Mouse (Mus musculus): ENCODE data around the gene Gm4969. TPM values are rescaled to one million over a fixed set of nuclear protein-coding genes. Genes with fewer than 3 reads are reported as not detected.

Gm4969 gene
- polyA plus RNA-seq, 1 experiment, result not detected

DNA sequence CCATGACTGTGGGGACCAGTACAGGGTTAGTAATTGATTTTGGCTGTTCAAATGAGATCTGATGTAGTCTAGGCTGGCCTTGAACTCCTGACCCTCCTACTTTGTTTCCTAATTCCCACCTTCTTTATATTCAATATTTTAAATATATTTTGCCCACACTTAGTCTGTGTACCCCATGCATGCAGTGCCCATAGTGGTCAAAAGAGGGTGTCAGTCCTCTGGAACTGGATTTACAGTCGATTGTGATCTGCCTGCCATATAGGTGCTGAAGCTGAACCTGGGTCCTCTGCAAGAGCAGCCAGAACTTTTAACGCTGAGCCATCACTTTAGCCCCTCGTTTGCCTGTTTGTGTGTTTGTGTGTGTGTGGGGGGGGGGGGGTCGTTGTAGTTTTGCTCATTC lies 12.5 kb upstream of the Gm4969 start:
- no peak overlapping the region for H3K4me3 ChIP-seq (ENCODE audit: insufficient read depth, poor library complexity, severe bottlenecking)
- TF ChIP-seq CEBPB (IDR thresholded peaks at IDR 0.05; ENCODE audit: low read depth) (no peak), CTCF (IDR thresholded peaks at IDR 0.05; ENCODE audit: control insufficient read depth, insufficient read depth, insufficient read length) (no peak)
- H3K79me2 ChIP-seq (ENCODE audit: control insufficient read depth, insufficient read depth), result peaks cover 17% of the 10 kb centered on the region
- no peaks in the 10 kb centered on the region for H3K36me3 ChIP-seq (ENCODE audit: control insufficient read depth, insufficient read depth)
- H3K27me3 ChIP-seq (ENCODE audit: control insufficient read depth, insufficient read depth, insufficient read length), result no peaks in the 10 kb centered on the region
- peaks cover 5% of the 10 kb centered on the region for H3K79me3 ChIP-seq (ENCODE audit: low read depth)
- no peak overlapping the region for H3ac ChIP-seq (ENCODE audit: control insufficient read depth, insufficient read length, low read depth)

DNA sequence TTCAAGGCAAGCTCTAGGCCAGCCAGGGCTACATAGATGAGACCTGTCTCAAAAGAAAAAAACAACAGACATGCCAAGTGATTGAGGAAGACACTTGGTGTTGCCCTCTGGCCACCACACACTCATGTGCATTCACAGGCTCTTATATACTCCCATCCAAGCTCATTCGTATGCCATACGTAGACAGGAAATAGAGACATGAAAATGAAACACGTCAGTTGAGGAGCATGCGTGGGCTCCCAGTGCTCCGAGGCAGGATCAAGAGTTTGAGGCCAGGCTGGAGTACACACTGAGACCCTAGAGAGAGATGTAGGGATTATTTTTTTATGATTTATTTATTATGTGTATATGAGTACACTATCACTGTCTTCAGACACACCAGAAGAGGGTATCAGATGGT lies 11.2 kb upstream of the Gm4969 start:
- Histone ChIP-seq H3K27me3 (ENCODE audit: control insufficient read depth, insufficient read depth, insufficient read length) (no peaks in the 10 kb centered on the region), H3K4me3 (ENCODE audit: insufficient read depth, poor library complexity, severe bottlenecking) (no peak overlapping the region), H3K36me3 (ENCODE audit: control insufficient read depth, insufficient read depth) (no peaks in the 10 kb centered on the region), H3K79me2 (ENCODE audit: control insufficient read depth, insufficient read depth) (peaks cover 17% of the 10 kb centered on the region), H3ac (ENCODE audit: control insufficient read depth, insufficient read length, low read depth) (no peak overlapping the region), H3K79me3 (ENCODE audit: low read depth) (peaks cover 5% of the 10 kb centered on the region)
- TF ChIP-seq MYOD1 (IDR thresholded peaks at IDR 0.05; ENCODE audit: control insufficient read depth, insufficient read length, low read depth), result no peak
- no peak for TF ChIP-seq MAX (IDR thresholded peaks at IDR 0.05)
- TF ChIP-seq CEBPB (IDR thresholded peaks at IDR 0.05; ENCODE audit: low read depth), result no peak
- TF ChIP-seq MYOG (IDR thresholded peaks at IDR 0.05; ENCODE audit: control insufficient read depth, extremely low read depth, insufficient read length), result no peak

DNA sequence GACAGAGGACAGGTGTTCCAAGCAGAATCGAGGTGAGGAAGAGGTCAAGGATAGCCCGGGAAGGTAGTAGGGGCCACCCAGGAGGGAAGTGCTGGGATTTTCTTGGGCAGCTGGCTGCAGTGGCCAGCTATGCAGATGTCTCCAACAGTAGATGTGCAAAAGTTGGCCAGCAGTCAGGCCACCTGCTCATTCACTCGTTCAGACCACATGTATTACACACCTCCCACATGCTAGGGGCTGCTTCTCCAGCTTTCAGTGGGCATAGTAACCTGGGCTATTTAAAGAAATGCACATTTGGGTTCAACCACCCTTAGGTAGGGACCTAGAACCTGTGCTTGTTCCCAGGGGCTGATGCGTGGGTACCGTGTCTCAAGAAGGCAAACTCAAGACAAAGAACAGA lies 9.6 kb upstream of the Gm4969 start:
- Histone ChIP-seq H3K79me3 (ENCODE audit: low read depth) (peaks cover 7% of the 10 kb centered on the region), H3K36me3 (ENCODE audit: control insufficient read depth, insufficient read depth) (no peaks in the 10 kb centered on the region), H3K27me3 (ENCODE audit: control insufficient read depth, insufficient read depth, insufficient read length) (no peaks in the 10 kb centered on the region), H3ac (ENCODE audit: control insufficient read depth, insufficient read length, low read depth) (no peak overlapping the region), H3K4me3 (ENCODE audit: insufficient read depth, poor library complexity, severe bottlenecking) (no peak overlapping the region), H3K79me2 (ENCODE audit: control insufficient read depth, insufficient read depth) (peaks cover 22% of the 10 kb centered on the region)
- TF ChIP-seq USF1 (IDR thresholded peaks at IDR 0.05; ENCODE audit: low read depth) (no peak), MAX (IDR thresholded peaks at IDR 0.05) (no peak), MYOG (IDR thresholded peaks at IDR 0.05; ENCODE audit: control insufficient read depth, extremely low read depth, insufficient read length) (no peak)

DNA sequence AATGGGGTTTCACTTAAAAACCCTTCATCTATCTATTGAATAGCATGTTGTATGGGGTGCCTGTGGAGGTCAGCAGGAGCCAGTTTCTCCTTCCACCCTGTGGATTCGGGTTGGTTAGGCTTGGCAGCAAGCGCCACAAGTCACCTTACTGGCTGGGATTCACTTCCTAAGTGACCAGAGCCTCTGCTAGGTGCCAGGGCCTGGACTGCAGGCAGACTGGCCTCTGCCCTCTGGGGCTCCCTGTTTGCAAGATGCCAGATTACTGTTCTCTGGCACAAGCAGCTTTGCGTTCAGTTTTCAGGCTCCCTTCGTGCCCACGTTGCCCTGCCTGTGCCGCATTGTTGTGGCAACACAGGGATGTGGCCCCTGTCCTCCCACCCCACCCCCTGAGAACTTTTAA lies 6.5 kb upstream of the Gm4969 start:
- TF ChIP-seq FOSL1 (IDR thresholded peaks at IDR 0.05; ENCODE audit: insufficient read depth, low read length, poor library complexity, severe bottlenecking), result no peak
- no peak for TF ChIP-seq MYOD1 (IDR thresholded peaks at IDR 0.05; ENCODE audit: control insufficient read depth, insufficient read length, low read depth)
- TF ChIP-seq MYOG (IDR thresholded peaks at IDR 0.05; ENCODE audit: control insufficient read depth, extremely low read depth, insufficient read length), result no peak
- TF ChIP-seq CEBPB (IDR thresholded peaks at IDR 0.05; ENCODE audit: low read depth), result no peak
- no peak for TF ChIP-seq MAX (IDR thresholded peaks at IDR 0.05)
- TF ChIP-seq USF1 (IDR thresholded peaks at IDR 0.05; ENCODE audit: low read depth), result no peak
- no peak for TF ChIP-seq CTCF (IDR thresholded peaks at IDR 0.05; ENCODE audit: control insufficient read depth, insufficient read depth, insufficient read length)
- no peaks in the 10 kb centered on the region for H3K36me3 ChIP-seq (ENCODE audit: control insufficient read depth, insufficient read depth)
- no peak overlapping the region for H3K4me3 ChIP-seq (ENCODE audit: insufficient read depth, poor library complexity, severe bottlenecking)
- H3K27me3 ChIP-seq (ENCODE audit: control insufficient read depth, insufficient read depth, insufficient read length), result no peaks in the 10 kb centered on the region
- H3K79me2 ChIP-seq (ENCODE audit: control insufficient read depth, insufficient read depth), result peaks cover 43% of the 10 kb centered on the region
- peaks cover 16% of the 10 kb centered on the region for H3K79me3 ChIP-seq (ENCODE audit: low read depth)
- H3ac ChIP-seq (ENCODE audit: control insufficient read depth, insufficient read length, low read depth), result no peak overlapping the region

DNA sequence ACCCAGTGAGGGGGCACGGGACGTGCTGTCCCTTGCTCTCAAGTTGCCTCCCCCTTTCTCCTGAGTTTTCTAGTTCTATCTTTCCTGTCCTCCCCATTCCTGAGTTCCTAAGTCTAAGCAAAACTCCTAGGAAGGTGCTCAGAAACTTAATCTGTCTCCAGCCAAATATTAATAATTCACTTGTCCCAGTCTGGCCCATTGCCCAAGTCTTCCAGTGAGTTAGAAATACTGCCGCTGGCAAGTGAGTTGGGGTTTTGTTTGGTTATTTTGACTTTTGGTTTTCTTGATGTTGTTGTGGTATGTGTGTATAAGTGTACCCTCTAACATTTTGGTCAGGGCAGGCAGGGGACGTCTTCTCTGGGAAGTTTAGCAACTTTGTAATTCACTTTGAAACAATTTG lies 3.5 kb upstream of the Gm4969 start:
- Histone ChIP-seq H3K27me3 (ENCODE audit: control insufficient read depth, insufficient read depth, insufficient read length) (no peaks in the 10 kb centered on the region), H3K36me3 (ENCODE audit: control insufficient read depth, insufficient read depth) (no peaks in the 10 kb centered on the region), H3K4me3 (ENCODE audit: insufficient read depth, poor library complexity, severe bottlenecking) (no peak overlapping the region), H3K79me3 (ENCODE audit: low read depth) (peaks cover 14% of the 10 kb centered on the region), H3K79me2 (ENCODE audit: control insufficient read depth, insufficient read depth) (peaks cover 43% of the 10 kb centered on the region), H3ac (ENCODE audit: control insufficient read depth, insufficient read length, low read depth) (no peak overlapping the region)
- no peak for TF ChIP-seq USF1 (IDR thresholded peaks at IDR 0.05; ENCODE audit: low read depth)
- TF ChIP-seq CTCF (IDR thresholded peaks at IDR 0.05; ENCODE audit: control insufficient read depth, insufficient read depth, insufficient read length), result no peak

DNA sequence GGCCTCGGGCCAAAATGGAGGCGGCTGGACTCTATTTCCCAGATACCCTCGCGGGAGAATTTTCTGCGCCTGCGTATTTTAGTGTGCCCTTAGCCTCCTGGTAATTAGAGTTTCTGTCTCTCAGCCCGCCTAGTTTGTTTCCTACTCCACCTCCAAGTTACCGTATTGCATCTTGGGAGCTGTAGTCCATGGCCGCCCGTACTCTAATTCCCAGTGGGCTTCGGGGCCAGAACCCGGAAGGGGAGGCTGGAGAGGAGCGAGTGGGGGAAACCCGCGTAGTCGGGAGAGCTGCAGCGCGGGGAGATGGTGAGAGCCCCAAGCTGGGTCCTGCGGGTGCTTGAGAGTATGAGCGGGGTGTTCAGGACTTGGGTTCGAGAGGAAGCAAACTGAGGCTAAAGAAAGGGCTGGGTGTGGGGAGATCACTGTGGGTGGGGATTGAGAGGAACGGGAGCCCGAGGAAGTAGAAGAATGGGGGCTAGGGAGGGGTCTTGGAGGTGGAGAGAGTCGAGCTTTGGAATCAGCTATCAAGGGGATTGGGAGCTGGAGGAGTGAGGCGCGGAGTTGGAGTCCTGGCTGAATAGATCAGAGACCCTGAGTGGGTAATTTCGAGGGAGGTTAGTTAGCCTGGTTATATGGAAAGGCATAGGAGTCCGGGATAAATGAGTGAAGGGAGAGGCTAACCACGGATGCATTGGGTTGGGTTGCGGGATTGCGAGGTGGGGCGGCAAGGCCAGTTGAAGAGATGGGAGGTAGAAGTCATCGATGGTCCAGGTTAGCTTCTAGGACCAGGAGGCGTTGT lies 1.7 kb upstream of the Gm4969 start, which contains the start of gene Fbxo46:
Gene Fbxo46, plus strand, starts transcription at position 229 of the 799 bp plus-strand sequence.
- no peaks in the 10 kb centered on the region for H3K36me3 ChIP-seq (ENCODE audit: control insufficient read depth, insufficient read depth)
- H3ac ChIP-seq (ENCODE audit: control insufficient read depth, insufficient read length, low read depth), result peak within 1 kb of the TSS; percentile 60
- H3K79me2 ChIP-seq (ENCODE audit: control insufficient read depth, insufficient read depth), result peaks cover 43% of the 10 kb centered on the region
- peak within 1 kb of the TSS; percentile 72 for H3K4me3 ChIP-seq (ENCODE audit: insufficient read depth, poor library complexity, severe bottlenecking)
- H3K27me3 ChIP-seq (ENCODE audit: control insufficient read depth, insufficient read depth, insufficient read length), result no peaks in the 10 kb centered on the region
- H3K79me3 ChIP-seq (ENCODE audit: low read depth), result peaks cover 14% of the 10 kb centered on the region
- TF ChIP-seq MYOG (IDR thresholded peaks at IDR 0.05; ENCODE audit: control insufficient read depth, extremely low read depth, insufficient read length) (no peak), FOSL1 (IDR thresholded peaks at IDR 0.05; ENCODE audit: insufficient read depth, low read length, poor library complexity, severe bottlenecking) (no peak), MAX (IDR thresholded peaks at IDR 0.05) (no peak)

Measured in C2C12 (cell line).